Mouse (Mus musculus) myocyte (in vitro differentiated cells): Measurements from ENCODE around the gene Tbx20. TPM values are rescaled to one million over a fixed set of nuclear protein-coding genes. Genes with fewer than 3 reads are reported as not detected.

Experiments used
- H3K27me3 ChIP-seq: one replicate; pipeline ENCODE4 v1.6.1; 2011; ENCODE audit not compliant: control insufficient read depth, insufficient read depth, insufficient read length
- H3K36me3 ChIP-seq: one replicate; pipeline ENCODE4 v1.6.1; 2011; ENCODE audit not compliant: control insufficient read depth, insufficient read depth
- H3K4me2 ChIP-seq: one replicate; pipeline ENCODE4 v1.6.1; 2011; ENCODE audit warnings: low read depth, control low read depth
- H3K4me3 ChIP-seq: one replicate; pipeline ENCODE4 v1.5.1; 2011; ENCODE audit warnings: mild to moderate bottlenecking, control low read depth, moderate library complexity
- H3K79me2 ChIP-seq: one replicate; pipeline ENCODE4 v1.6.1; 2011; ENCODE audit not compliant: control insufficient read depth, insufficient read depth
- H3ac ChIP-seq: one replicate; pipeline ENCODE4 v1.6.1; 2011; ENCODE audit not compliant: control insufficient read depth, insufficient read length
- CEBPB ChIP-seq: IDR thresholded peaks from 2 replicates; pipeline ENCODE4 v1.6.1; 2011; ENCODE audit warnings: mild to moderate bottlenecking, moderate library complexity; ENCODE audit not compliant: poor library complexity, insufficient read depth, severe bottlenecking
- E2F4 ChIP-seq: IDR thresholded peaks from one replicate; pipeline ENCODE4 v1.6.1; 2011; ENCODE audit warnings: mild to moderate bottlenecking, control low read depth, moderate library complexity; ENCODE audit not compliant: insufficient read depth
- MAX ChIP-seq: IDR thresholded peaks from one replicate; pipeline ENCODE4 v1.6.1; 2011; ENCODE audit warnings: low read depth, mild to moderate bottlenecking, control low read depth
- MYOD1 ChIP-seq, 3 experiments: IDR thresholded peaks; one replicate each; pipeline ENCODE4 v1.6.1; 2011; ENCODE audit warnings: control low read depth in 2 of 3, low read depth in 2 of 3, mild to moderate bottlenecking in 2 of 3, moderate library complexity in 1 of 3; ENCODE audit not compliant: insufficient read length in 2 of 3, control insufficient read depth in 1 of 3
- MYOG ChIP-seq, 3 experiments: IDR thresholded peaks; one replicate each; pipeline ENCODE4 v1.6.1; 2011; ENCODE audit warnings: control low read depth in 2 of 3, low read depth in 2 of 3, mild to moderate bottlenecking in 2 of 3; ENCODE audit not compliant: insufficient read length in 2 of 3, control insufficient read depth in 1 of 3, insufficient read depth in 1 of 3
- POLR2A ChIP-seq: IDR thresholded peaks from one replicate; pipeline ENCODE4 v1.6.1; 2011; ENCODE audit warnings: low read depth, mild to moderate bottlenecking, control low read depth, moderate library complexity; ENCODE audit not compliant: insufficient read length
- POLR2AphosphoS2 ChIP-seq: IDR thresholded peaks from one replicate; pipeline ENCODE4 v1.6.1; 2011; ENCODE audit warnings: low read depth, control low read depth; ENCODE audit not compliant: insufficient read length
- REST ChIP-seq: IDR thresholded peaks from one replicate; pipeline ENCODE4 v1.6.1; 2011; ENCODE audit warnings: mild to moderate bottlenecking, control low read depth, moderate library complexity; ENCODE audit not compliant: insufficient read depth, insufficient read length
- SRF ChIP-seq: IDR thresholded peaks from one replicate; pipeline ENCODE4 v1.6.1; 2011; ENCODE audit warnings: low read depth; ENCODE audit not compliant: control insufficient read depth, insufficient read length
- TCF12 ChIP-seq: IDR thresholded peaks from one replicate; pipeline ENCODE4 v1.6.1; 2011; ENCODE audit warnings: mild to moderate bottlenecking, control low read depth; ENCODE audit not compliant: poor library complexity, insufficient read depth, severe bottlenecking
- TCF3 ChIP-seq: IDR thresholded peaks from one replicate; pipeline ENCODE4 v1.6.1; 2011; ENCODE audit warnings: low read depth, control low read depth; ENCODE audit not compliant: insufficient read length
- USF1 ChIP-seq: IDR thresholded peaks from one replicate; pipeline ENCODE4 v1.6.1; 2011; ENCODE audit warnings: low read depth, mild to moderate bottlenecking, control low read depth, moderate library complexity
- polyA plus RNA-seq: library from polyadenylated mRNA; unstranded; fragments of >200 nt; fragmentation: generic; extraction: Trizol; gene quantifications from one replicate; pipeline ENCODE4 v1.2.1, GENCODE M21; 2012; ENCODE audit warnings: missing spikeins

Gene Tbx20
- polyA plus RNA-seq, 1 experiment = not detected

DNA sequence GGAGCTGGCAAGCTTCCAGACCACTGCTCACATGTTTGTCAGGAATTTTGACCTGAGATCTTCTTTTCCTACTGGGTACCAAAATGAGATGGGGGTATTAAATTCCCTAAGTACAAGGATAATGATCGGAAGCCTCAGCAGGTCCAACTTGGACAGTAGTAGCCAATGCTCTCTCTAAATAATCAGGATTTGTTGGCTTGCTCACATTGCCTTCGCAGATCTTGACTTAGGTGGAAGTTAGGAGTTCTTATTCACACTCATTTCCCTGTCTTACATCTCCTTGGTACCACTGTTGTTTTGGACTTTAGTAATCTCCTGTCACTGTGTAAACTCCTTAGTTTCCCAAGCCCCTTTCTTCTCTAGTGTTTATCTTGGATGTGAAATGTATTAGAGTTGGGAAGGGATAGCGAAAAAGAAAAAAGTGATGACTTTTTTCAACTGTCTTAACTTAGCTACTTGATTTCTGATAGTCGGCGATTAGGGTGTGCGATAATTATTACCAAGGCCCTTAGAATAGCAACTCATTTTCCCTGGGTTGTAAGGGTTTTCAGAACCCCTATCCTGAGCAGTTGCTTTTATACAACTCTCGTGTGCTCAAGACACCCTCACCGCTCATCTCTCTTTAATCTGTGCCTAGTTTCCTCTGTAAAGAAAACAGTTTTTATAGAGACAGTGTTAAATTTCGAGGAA lies 1.5 kb downstream of the Tbx20 start:
- peaks cover 42% of the 10 kb centered on the region for H3K27me3 ChIP-seq
- no peak overlapping the region for H3K4me2 ChIP-seq
- TF ChIP-seq CEBPB = no peak
- TF ChIP-seq MYOD1 (IDR thresholded peaks at IDR 0.05; ENCODE audit: control insufficient read depth in 1 of 3, insufficient read length in 2 of 3, low read depth in 2 of 3) = no peak
- TF ChIP-seq POLR2AphosphoS2 = no peak
- TF ChIP-seq E2F4 = no peak
- TF ChIP-seq TCF3 = no peak
- no peak for TF ChIP-seq MYOG (IDR thresholded peaks at IDR 0.05; ENCODE audit: control insufficient read depth in 1 of 3, insufficient read depth in 1 of 3, insufficient read length in 2 of 3, low read depth in 2 of 3)
- TF ChIP-seq REST = no peak
- TF ChIP-seq TCF12 = no peak
- no peak for TF ChIP-seq USF1
- no peak for TF ChIP-seq POLR2A
- TF ChIP-seq MAX = no peak
- TF ChIP-seq SRF = no peak
- H3K4me3 ChIP-seq = no peak overlapping the region
- no peaks in the 10 kb centered on the region for H3K79me2 ChIP-seq
- no peaks in the 10 kb centered on the region for H3K36me3 ChIP-seq
- no peak overlapping the region for H3ac ChIP-seq

GRCm38 (mm10) chr9:24771713-24772112 lies 2.4 kb downstream of the Tbx20 start:
- Histone ChIP-seq H3K4me2 (no peak overlapping the region), H3K4me3 (no peak overlapping the region), H3K27me3 (peaks cover 37% of the 10 kb centered on the region)

DNA sequence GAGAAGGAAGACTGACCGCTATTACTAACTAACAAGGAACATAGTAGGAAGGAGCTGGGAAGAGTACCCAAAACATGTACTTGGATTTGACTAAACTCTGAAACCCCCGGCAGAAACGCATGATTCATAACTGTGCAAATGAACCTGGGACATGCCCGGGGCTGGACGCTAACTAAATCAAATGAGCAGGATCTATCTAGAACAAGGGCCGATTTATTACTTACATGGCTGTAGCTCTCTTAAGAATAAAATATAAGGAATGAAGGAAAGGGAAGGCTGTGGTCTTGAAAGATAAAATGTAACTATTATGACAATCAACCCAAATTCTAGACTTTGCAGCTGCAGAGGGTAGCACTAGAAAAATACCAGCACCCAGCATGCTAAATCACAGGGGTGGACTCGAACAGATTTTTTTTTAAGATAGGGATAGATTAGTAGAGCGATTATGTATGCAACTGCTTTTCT lies 3.1 kb downstream of the Tbx20 start:
- H3K4me2 ChIP-seq = no peak overlapping the region
- TF ChIP-seq POLR2A = no peak
- TF ChIP-seq MAX = no peak
- no peak overlapping the region for H3K4me3 ChIP-seq
- H3K27me3 ChIP-seq = peaks cover 31% of the 10 kb centered on the region
- H3K36me3 ChIP-seq = no peaks in the 10 kb centered on the region
- H3K79me2 ChIP-seq = no peaks in the 10 kb centered on the region
- H3ac ChIP-seq = no peak overlapping the region

More at GRCm38 (mm10) chr9:24771713-24772112, 2.4 kb downstream of the Tbx20 start:
- TF ChIP-seq USF1 (no peak), REST (no peak), E2F4 (no peak), TCF12 (no peak), TCF3 (no peak), MAX (no peak), MYOD1 (IDR thresholded peaks at IDR 0.05; ENCODE audit: control insufficient read depth in 1 of 3, insufficient read length in 2 of 3, low read depth in 2 of 3) (no peak), CEBPB (no peak), SRF (no peak), POLR2AphosphoS2 (no peak), POLR2A (no peak), MYOG (IDR thresholded peaks at IDR 0.05; ENCODE audit: control insufficient read depth in 1 of 3, insufficient read depth in 1 of 3, insufficient read length in 2 of 3, low read depth in 2 of 3) (no peak)
- H3K79me2 ChIP-seq = no peaks in the 10 kb centered on the region
- H3K36me3 ChIP-seq = no peaks in the 10 kb centered on the region
- no peak overlapping the region for H3ac ChIP-seq

DNA sequence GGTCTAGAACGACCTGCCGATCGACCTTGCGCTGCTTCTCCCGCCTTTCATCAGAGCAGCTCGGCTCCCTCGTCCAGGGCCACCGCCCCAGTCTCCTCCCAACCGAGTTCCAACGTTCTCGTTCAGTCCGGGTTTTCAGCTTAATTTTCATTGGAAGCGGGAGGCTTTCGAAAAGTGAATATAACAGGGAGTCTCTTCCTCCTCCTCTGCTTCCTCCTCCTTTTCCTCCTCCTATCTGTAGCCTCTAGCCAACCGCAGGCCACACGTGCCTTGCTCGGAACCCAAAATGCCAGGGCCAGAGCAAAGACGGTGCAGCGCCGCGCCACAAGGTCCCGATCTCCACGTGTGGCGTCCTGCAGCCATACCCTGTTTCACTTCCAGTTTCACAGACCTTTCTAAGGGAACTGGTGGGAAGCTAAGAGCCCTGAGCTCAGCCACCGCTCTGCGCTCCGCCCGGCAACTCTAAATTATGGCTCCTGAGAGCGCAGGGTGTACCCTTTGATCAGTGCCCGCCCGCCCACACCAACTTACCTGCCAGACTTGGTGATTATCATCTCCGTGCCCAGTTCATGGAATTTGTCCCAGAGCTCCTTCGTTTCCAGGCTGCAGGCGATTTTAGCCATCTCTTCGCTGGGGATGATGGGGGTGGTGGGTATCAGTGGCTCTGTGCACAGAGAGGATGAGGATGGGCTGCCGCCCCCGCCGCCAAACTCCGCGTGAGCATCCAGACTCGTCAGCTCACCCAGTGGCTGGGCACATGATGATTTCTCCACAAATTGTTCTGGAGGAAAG lies 3.8 kb downstream of the Tbx20 start:
- H3K4me2 ChIP-seq = no peak overlapping the region
- H3K36me3 ChIP-seq = no peaks in the 10 kb centered on the region
- TF ChIP-seq MYOG (IDR thresholded peaks at IDR 0.05; ENCODE audit: control insufficient read depth in 1 of 3, insufficient read depth in 1 of 3, insufficient read length in 2 of 3, low read depth in 2 of 3) (no peak), USF1 (no peak), POLR2A (no peak)
- no peak overlapping the region for H3K4me3 ChIP-seq
- H3K79me2 ChIP-seq = no peaks in the 10 kb centered on the region
- H3ac ChIP-seq = no peak overlapping the region
- H3K27me3 ChIP-seq = peaks cover 31% of the 10 kb centered on the region

GRCm38 (mm10) chr9:24769611-24770010 lies 4.5 kb downstream of the Tbx20 start:
- Histone ChIP-seq H3K36me3 (no peaks in the 10 kb centered on the region), H3K4me2 (no peak overlapping the region), H3K79me2 (no peaks in the 10 kb centered on the region), H3ac (no peak overlapping the region), H3K27me3 (peaks cover 26% of the 10 kb centered on the region), H3K4me3 (no peak overlapping the region)
- no peak for TF ChIP-seq MAX
- TF ChIP-seq USF1 = no peak
- no peak for TF ChIP-seq POLR2A
- TF ChIP-seq TCF12 = no peak
- no peak for TF ChIP-seq POLR2AphosphoS2
- TF ChIP-seq REST = no peak
- no peak for TF ChIP-seq SRF
